Mouse (Mus musculus) embryo, embryonic 11 days (tissue): ENCODE results near the gene 6820408C15Rik.

Experiments
- DNase-seq: peaks from one replicate; pipeline ENCODE4 v3.0.0-alpha.2; 2015

Gene 6820408C15Rik

DNA sequence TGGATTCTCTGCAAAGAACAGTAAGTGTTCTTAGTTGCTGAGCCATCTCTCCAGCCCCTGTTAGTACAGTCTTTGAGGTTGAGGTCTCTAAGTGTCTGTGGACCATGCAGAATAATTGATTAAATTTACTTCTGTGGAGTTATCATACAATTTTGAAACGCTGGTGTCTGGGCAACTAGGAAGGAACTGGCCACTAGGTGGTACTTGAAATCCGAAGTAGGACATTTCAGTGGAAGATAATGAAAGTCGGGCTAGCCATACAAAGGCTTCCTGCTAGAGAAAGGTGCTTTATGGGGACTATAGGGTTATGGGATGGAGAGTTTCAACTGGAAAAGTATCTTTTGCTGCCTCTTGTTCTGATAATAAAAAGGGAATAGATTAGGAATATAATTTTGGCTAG lies 57.0 kb downstream of the 6820408C15Rik start:
- DNase-seq, result no peak

- no peak for DNase-seq
These were observed 61.4 kb downstream of the 6820408C15Rik start, which contains the start of gene Defb20 for GRCm38 (mm10) chr2:152476763-152477162. TSS of gene Defb20 (plus strand) at chr2:152477063.

- DNase-seq, result no peak
These were observed 65.5 kb downstream of the 6820408C15Rik start for GRCm38 (mm10) chr2:152480881-152481280.

DNA sequence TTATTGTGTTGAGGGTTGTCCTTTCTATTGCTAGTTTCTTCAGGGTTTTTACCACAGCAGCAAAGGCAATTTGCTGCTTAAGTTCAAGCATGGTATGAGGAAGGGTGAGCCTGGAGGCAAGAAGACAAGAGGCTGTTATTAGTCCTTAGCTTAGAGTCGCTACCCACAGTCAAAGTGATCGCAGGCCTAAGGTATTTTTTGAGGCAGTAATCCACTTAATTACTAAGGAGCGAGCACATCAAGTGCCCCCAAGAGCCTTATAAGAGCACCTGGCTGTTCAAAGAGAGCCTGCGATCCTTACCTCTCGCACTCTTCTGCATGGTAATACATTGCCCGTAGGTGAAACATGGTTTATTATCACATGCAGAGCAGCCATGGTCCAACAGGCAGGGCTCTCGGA lies 66.3 kb downstream of the 6820408C15Rik start:
- no peak for DNase-seq

- no peak for DNase-seq
These were observed 71.6 kb downstream of the 6820408C15Rik start for GRCm38 (mm10) chr2:152487024-152487423.

GRCm38 (mm10) chr2:152490038-152490437 lies 74.7 kb downstream of the 6820408C15Rik start, which contains the start of gene Defb22:
TSS of gene Defb22 (minus strand) at chr2:152490138.
- no peak for DNase-seq

DNA sequence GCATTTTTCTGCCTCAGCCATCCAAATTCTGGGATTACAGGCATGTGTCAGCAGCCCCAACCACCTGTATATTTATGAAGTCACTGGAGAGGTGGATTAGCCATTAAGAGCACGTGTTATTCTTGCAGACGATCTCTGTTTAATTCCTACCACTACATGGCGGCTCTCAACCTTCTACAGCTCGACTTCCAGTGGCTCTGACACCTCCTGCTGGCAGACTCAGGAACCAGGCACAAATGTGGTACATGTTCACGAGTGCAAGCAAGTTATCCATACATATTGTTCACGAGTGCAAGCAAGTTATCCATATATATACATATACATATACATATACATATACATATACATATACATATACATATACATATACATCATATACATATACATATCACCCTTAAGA lies 77.8 kb downstream of the 6820408C15Rik start:
- no peak for DNase-seq
